Mouse (Mus musculus) kidney, postnatal 0 days (tissue): ENCODE results near the gene Gm5105. TPM values are rescaled to one million over a fixed set of nuclear protein-coding genes. Genes with fewer than 3 reads are reported as not detected.

Source experiments
- ATAC-seq: fragments of 200-750 bp; cut with Nextera tagmentation; replicated peaks from 2 replicates; pipeline ENCODE4 v1.8.0; 2017; ENCODE audit warnings: low read depth, moderate number of reproducible peaks, moderate TSS enrichment, moderate library complexity; ENCODE audit not compliant: low FRiP score
- DNase-seq: peaks from one replicate; pipeline ENCODE4 v3.0.0-alpha.2; 2016; ENCODE audit warnings: low spot score
- H3K27ac ChIP-seq: fragments of 300-500 bp; sonication (generic); 2 replicates; pipeline ENCODE4 v1.5.1; 2014; ENCODE audit warnings: mild to moderate bottlenecking
- H3K27me3 ChIP-seq: fragments of 300-500 bp; sonication (generic); 2 replicates; pipeline ENCODE4 v1.6.1; 2014; ENCODE audit warnings: low read length, mixed read lengths; ENCODE audit not compliant: insufficient read depth
- H3K36me3 ChIP-seq: fragments of 300-500 bp; sonication (generic); 2 replicates; pipeline ENCODE4 v1.6.1; 2014; ENCODE audit warnings: low read length, mixed read lengths; ENCODE audit not compliant: insufficient read depth
- H3K4me1 ChIP-seq: fragments of 300-500 bp; sonication (generic); replicated peaks from 2 replicates; pipeline ENCODE4 v1.6.1; 2014; ENCODE audit warnings: antibody characterized with exemption, low read length, mixed read lengths; ENCODE audit not compliant: insufficient read depth
- H3K4me2 ChIP-seq: fragments of 300-500 bp; sonication (generic); 2 replicates; pipeline ENCODE4 v1.6.1; 2014; ENCODE audit warnings: mild to moderate bottlenecking, low read length, moderate library complexity, mixed read lengths
- H3K4me3 ChIP-seq: fragments of 300-500 bp; sonication (generic); replicated peaks from 2 replicates; pipeline ENCODE4 v1.5.1; 2014; ENCODE audit warnings: low read depth, low read length
- H3K9ac ChIP-seq: fragments of 300-500 bp; sonication (generic); 2 replicates; pipeline ENCODE4 v1.6.1; 2014; ENCODE audit warnings: low read depth, low read length
- H3K9me3 ChIP-seq: fragments of 300-500 bp; sonication (generic); replicated peaks from 2 replicates; pipeline ENCODE4 v1.6.1; 2016; ENCODE audit warnings: low read length, inconsistent platforms, mixed read lengths
- CTCF ChIP-seq: IDR thresholded peaks from 2 replicates; pipeline ENCODE4 v1.5.1; 2016; ENCODE audit warnings: antibody characterized with exemption, low read depth, mild to moderate bottlenecking, moderate library complexity
- WGBS: fragments of 180-500 bp; shearing (Covaris S2); extraction: QIAGEN DNeasy Blood & Tissue Kit; methylation state at CpG from one replicate; pipeline ENCODE4 v1.1.7; 2014; 5-methylcytosine and 5-hydroxymethylcytosine counted together
- polyA plus RNA-seq: library from polyadenylated mRNA; unstranded; fragments of >200 nt; fragmentation: Nextera tagmentation; extraction: Ambion mirVana; gene quantifications from 2 replicates; pipeline ENCODE4 v1.2.1, GENCODE M21; 2015

Gm5105 gene
- polyA plus RNA-seq, 1 experiment from 2014 or later: 0.08 TPM

DNA sequence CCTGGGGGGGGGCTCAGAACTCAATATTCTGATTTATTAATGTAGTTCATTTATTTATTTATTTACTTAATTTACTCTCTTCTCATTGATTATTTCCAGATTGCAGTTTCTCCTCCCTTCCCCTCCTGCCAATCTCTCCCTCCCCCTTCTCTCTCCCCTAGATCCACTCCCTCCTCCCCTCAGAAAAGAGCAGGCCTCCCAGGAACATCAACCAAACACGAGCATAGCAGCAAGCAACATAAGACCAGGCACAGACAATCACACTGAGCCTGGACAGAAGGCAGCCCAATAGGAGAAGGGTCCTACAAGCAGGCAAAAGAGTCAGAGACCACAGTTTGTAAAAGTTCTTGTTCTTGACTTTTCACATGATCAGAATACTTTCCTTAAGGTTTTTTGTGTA, 3.8 kb upstream of the Gm5105 start:
- Histone ChIP-seq H3K4me3 (no peak overlapping the region), H3K9ac (no peak overlapping the region), H3K36me3 (no peaks in the 10 kb centered on the region), H3K27me3 (no peaks in the 10 kb centered on the region), H3K27ac (no peak overlapping the region), H3K4me2 (no peak overlapping the region), H3K4me1 (peaks cover 7% of the 10 kb centered on the region; the same call in 1 of the 2 replicates), H3K9me3 (no peaks in the 10 kb centered on the region)
- WGBS: 12% methylated on average over 1 of the region's 1 CpGs
- ATAC-seq (no peak), DNase-seq (no peak)
- no peak for TF ChIP-seq CTCF

DNA sequence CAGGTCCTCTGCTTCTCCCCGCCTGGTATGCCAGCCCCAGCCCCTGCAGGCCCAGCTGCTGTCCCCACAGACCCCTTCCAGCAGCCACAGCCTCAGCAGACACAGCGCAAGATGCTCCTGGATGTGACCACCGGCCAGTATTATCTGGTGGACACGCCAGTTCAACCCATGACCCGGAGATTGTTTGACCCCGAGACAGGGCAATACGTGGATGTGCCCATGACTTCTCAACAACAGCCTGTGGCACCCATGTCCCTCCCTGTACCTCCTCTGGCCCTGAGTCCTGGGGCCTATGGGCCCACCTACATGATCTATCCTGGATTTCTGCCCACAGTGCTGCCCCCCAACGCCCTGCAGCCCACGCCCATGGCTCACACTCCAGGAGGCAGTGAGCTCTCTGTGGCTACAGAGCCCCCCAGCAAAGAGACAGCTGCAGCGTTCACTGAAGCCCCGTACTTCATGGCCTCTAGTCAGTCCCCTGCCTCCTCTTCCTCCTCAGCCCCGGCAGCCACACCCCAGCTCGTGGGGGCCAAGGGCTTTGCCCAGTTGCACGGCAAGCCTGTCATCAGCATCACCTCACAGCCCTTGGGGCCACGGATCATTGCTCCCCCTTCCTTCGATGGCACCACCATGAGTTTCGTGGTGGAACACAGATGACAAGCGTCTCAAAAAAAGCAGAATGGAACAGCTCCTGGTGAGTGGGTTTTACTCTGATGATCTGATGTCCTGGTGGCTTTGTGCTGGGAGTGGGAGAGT, 2.7 kb upstream of the Gm5105 start:
- no peak overlapping the region for H3K4me2 ChIP-seq
- H3K9ac ChIP-seq: no peak overlapping the region
- H3K4me3 ChIP-seq: no peak overlapping the region
- H3K27ac ChIP-seq: no peak overlapping the region
- DNase-seq (no peak), ATAC-seq (no peak)
- peaks cover 18% of the 10 kb centered on the region; the same call in 1 of the 2 replicates for H3K4me1 ChIP-seq
- H3K27me3 ChIP-seq: no peaks in the 10 kb centered on the region
- no peaks in the 10 kb centered on the region for H3K36me3 ChIP-seq
- H3K9me3 ChIP-seq: no peaks in the 10 kb centered on the region
- 69% methylated on average over 18 of the region's 18 CpGs for WGBS
- no peak for TF ChIP-seq CTCF

DNA sequence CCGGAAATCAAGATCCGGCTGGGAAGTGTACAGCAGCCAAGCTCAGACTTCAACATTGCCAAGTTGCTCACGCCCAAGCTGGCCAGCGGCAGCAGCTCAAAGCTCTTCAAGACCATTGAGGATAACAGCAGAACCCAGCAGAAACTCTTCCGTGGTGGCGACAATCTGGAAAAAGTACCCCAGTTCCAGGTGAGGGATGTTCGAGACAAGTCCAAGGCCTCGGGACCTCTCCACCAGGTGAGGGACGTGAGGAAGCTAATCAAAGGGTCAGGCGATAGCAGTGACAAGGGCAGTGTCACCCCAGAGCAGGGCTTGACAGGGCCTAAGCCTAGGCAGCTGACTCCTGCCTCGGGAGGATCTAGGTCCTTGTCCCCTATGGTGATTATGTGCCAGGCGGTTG, 915 bp upstream of the Gm5105 start:
- WGBS: 95% methylated on average over 12 of the region's 12 CpGs
- H3K27me3 ChIP-seq: no peaks in the 10 kb centered on the region
- H3K4me3 ChIP-seq: no peak overlapping the region
- TF ChIP-seq CTCF: no peak
- H3K36me3 ChIP-seq: no peaks in the 10 kb centered on the region
- no peak overlapping the region for H3K4me2 ChIP-seq
- no peak overlapping the region for H3K27ac ChIP-seq
- no peaks in the 10 kb centered on the region for H3K9me3 ChIP-seq
- ATAC-seq: no peak
- no peak for DNase-seq
- H3K9ac ChIP-seq: no peak overlapping the region
- H3K4me1 ChIP-seq: peaks cover 22% of the 10 kb centered on the region

DNA sequence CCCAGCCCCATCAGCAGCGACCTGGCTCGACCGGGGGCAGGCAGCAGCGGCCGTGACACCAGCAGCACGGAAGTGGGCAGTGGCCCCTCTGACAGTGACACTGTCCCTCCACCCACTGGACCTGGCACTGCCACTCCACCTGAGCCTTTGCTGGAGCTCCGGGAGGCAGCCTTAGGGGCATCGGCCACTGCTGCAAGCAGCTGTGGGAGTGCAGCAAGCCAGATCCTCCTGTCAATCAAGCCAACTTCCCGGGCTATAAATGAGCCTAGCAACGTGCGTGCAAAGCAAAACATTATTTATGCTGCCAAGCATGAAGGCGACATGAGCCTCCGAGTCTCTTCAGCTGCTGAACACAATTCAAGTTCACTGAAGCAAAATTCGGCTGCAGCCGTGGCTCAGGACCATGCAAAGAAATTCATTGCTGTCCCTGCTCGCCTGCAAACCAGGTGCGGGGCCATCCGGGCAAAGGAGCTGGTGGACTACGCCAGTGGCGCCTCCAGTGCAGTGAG, 786 bp downstream of the Gm5105 start:
- DNase-seq (peak; percentile 79), ATAC-seq (peak; percentile 72)
- 0 out of 2 replicates have a peak overlapping the region, but pooled peaks have one; percentile 7 for H3K4me3 ChIP-seq

DNA sequence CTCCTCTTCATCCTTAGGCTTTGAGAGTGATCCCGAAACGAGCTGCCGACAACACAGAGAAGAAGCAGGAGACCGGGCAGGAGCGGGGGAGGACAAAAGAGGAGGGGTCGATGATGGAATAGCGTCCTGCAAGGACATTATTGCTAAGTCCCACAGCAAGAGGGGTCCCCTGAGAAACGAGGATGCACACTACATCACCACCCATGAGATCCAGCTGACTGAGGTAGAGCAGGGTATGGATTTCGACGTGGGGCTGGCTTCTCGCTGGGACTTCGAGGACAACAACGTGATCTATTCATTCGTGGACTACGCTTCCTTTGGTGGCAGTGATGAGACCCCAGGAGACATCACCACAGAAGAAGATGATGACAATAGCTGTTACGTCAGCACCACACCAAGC, 1.3 kb downstream of the Gm5105 start:
- Histone ChIP-seq H3K27ac (no peak overlapping the region), H3K4me1 (peaks cover 22% of the 10 kb centered on the region), H3K4me3 (0 out of 2 replicates have a peak overlapping the region, but pooled peaks have one; percentile 7), H3K9ac (no peak overlapping the region), H3K36me3 (no peaks in the 10 kb centered on the region), H3K27me3 (no peaks in the 10 kb centered on the region), H3K9me3 (no peaks in the 10 kb centered on the region), H3K4me2 (peak overlapping the region; percentile 53)
- 48% methylated on average over 16 of the region's 16 CpGs for WGBS
- TF ChIP-seq CTCF: no peak
- DNase-seq: no peak
- ATAC-seq: peak; percentile 12; the same call in 1 of the 2 replicates

More for the DNA sequence above, 786 bp downstream of the Gm5105 start:
- Histone ChIP-seq H3K4me1 (peaks cover 22% of the 10 kb centered on the region), H3K9me3 (no peaks in the 10 kb centered on the region), H3K4me2 (peak overlapping the region; percentile 53), H3K9ac (no peak overlapping the region), H3K27me3 (no peaks in the 10 kb centered on the region), H3K27ac (no peak overlapping the region), H3K36me3 (no peaks in the 10 kb centered on the region)
- TF ChIP-seq CTCF: no peak
- WGBS: 28% methylated on average over 20 of the region's 20 CpGs

DNA sequence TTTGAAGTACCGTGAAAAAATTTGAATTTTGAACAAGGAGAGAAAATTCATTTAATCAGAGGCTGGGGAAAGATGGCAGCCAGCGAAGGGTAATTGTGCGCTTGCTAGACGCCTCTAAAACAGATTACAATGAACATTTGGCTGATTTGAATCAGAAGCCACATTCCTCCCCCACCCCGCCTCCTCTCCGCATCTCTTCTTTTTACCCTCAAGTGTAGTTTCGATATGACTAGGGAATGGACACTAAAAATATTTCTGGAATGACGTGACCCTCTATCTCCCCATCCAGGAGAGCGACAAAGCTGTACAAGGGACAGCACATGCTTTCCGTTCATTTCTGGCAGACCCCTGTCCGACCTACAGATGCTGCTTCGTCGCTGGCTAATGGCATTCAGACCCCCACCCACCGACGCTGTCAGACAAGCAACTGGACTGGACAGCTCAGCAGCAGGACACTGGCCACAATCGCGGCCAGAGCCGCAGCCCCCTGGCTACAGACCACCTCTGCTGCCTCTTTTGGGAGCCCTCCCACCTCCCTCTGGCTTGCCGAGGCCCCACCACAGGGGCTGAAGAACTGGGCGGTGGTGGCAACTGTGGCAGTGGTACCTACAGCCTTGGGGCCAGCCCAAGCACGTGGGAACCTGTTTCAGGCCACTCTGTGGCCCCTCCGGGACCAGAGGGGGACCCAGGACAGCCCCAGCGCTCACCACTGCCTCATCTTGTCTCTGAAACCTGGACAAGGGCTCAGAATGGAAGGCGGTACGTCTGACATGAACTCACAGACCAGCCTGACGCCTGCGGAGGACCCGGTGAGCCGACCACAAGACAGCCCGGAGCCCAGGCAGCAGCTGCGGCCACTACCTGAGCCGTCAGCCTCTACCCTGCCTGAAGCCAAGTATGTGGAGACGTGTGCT, 2.2 kb downstream of the Gm5105 start, which contains the start of gene 1110002E22Rik:
Gene 1110002E22Rik, plus strand, starts transcription at position 321 of the 914 bp plus-strand sequence.
- H3K27me3 ChIP-seq: no peaks in the 10 kb centered on the region
- no peak within 1 kb of the TSS for H3K9ac ChIP-seq
- peaks cover 22% of the 10 kb centered on the region for H3K4me1 ChIP-seq
- H3K9me3 ChIP-seq: no peaks in the 10 kb centered on the region
- no peak within 1 kb of the TSS for H3K4me3 ChIP-seq
- H3K4me2 ChIP-seq: peak within 1 kb of the TSS; percentile 53
- TF ChIP-seq CTCF: no peak
- WGBS: 69% methylated on average over 33 of the region's 33 CpGs
- ATAC-seq (no peak), DNase-seq (peak; percentile 61)
- H3K27ac ChIP-seq: no peak within 1 kb of the TSS; the same call in 1 of the 2 replicates
- no peaks in the 10 kb centered on the region for H3K36me3 ChIP-seq
